Mouse (Mus musculus) intestine, embryonic 14.5 days (tissue): Measurements from ENCODE around the gene BC005561. TPM values are rescaled to one million over a fixed set of nuclear protein-coding genes. Genes with fewer than 3 reads are reported as not detected.

ENCODE experiments used
- ATAC-seq: fragments of 200-750 bp; cut with Nextera tagmentation; replicated peaks from 2 replicates; pipeline ENCODE4 v1.8.0; 2017; ENCODE audit warnings: low read depth, moderate number of reproducible peaks, moderate TSS enrichment, moderate library complexity; ENCODE audit not compliant: low FRiP score, low TSS enrichment
- DNase-seq: peaks from one replicate; pipeline ENCODE4 v3.0.0-alpha.2; 2018; ENCODE audit warnings: low spot score
- H3K27ac ChIP-seq: fragments of 300-500 bp; sonication (generic); 2 replicates; pipeline ENCODE4 v1.5.1; 2014; ENCODE audit warnings: low read depth, mild to moderate bottlenecking, control low read depth
- H3K27me3 ChIP-seq: fragments of 300-500 bp; sonication (generic); replicated peaks from 2 replicates; pipeline ENCODE4 v1.6.1; 2014; ENCODE audit warnings: low read length, control low read depth; ENCODE audit not compliant: control insufficient read depth, insufficient read depth
- H3K36me3 ChIP-seq: fragments of 300-500 bp; sonication (generic); 2 replicates; pipeline ENCODE4 v1.6.1; 2014; ENCODE audit warnings: low read length, control low read depth; ENCODE audit not compliant: control insufficient read depth, insufficient read depth
- H3K4me1 ChIP-seq: fragments of 300-500 bp; sonication (generic); replicated peaks from 2 replicates; pipeline ENCODE4 v1.6.1; 2014; ENCODE audit warnings: low read length, control low read depth, mixed read lengths; ENCODE audit not compliant: control insufficient read depth, insufficient read depth
- H3K4me2 ChIP-seq: fragments of 300-500 bp; sonication (generic); 2 replicates; pipeline ENCODE4 v1.6.1; 2014; ENCODE audit warnings: low read length
- H3K4me3 ChIP-seq: fragments of 300-500 bp; sonication (generic); 2 replicates; pipeline ENCODE4 v1.5.1; 2014; ENCODE audit warnings: low read depth, low read length, control low read depth, mixed read lengths
- H3K9ac ChIP-seq: fragments of 300-500 bp; sonication (generic); 2 replicates; pipeline ENCODE4 v1.6.1; 2014; ENCODE audit warnings: mild to moderate bottlenecking, low read length
- H3K9me3 ChIP-seq: fragments of 300-500 bp; sonication (generic); 2 replicates; pipeline ENCODE4 v1.6.1; 2016; ENCODE audit warnings: low read length, control low read depth; ENCODE audit not compliant: control insufficient read depth
- WGBS: fragments of 180-500 bp; shearing (Covaris S2); extraction: QIAGEN DNeasy Blood & Tissue Kit; methylation state at CpG from one replicate; pipeline ENCODE4 v1.1.7; 2014; 5-methylcytosine and 5-hydroxymethylcytosine counted together
- polyA plus RNA-seq: library from polyadenylated mRNA; unstranded; fragments of >200 nt; fragmentation: Nextera tagmentation; extraction: Ambion mirVana; gene quantifications from 2 replicates; pipeline ENCODE4 v1.2.1, GENCODE M21; 2014

Gene BC005561
- polyA plus RNA-seq, 1 experiment from 2014 or later = 12.8 TPM

DNA sequence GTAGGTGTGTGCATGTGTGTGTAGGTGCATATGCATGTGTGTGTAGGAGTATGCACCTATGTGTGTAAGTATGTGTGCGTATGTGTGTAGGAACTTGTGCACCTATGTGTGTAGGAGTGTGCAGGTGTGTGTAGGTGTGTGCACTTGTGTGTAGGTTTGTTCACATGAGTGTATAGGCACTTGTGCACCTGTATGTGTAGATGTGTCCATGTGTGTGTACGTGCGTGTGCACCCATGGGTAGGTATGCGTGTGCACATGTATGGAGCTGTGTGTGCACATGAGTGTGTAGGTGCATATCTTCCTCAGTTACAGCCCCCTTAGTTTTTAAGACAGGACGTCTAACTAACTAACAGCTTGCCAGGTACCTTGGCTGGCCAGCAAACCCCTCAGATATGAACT lies 39.6 kb upstream of the BC005561 start:
- DNase-seq (no peak), ATAC-seq (no peak)
- Histone ChIP-seq H3K9ac (no peak overlapping the region), H3K27me3 (no peaks in the 10 kb centered on the region), H3K9me3 (no peaks in the 10 kb centered on the region), H3K4me3 (no peak overlapping the region), H3K4me1 (no peaks in the 10 kb centered on the region), H3K36me3 (peaks cover 69% of the 10 kb centered on the region), H3K4me2 (no peak overlapping the region), H3K27ac (no peak overlapping the region)
- WGBS = 91% methylated on average over 5 of the region's 5 CpGs

DNA sequence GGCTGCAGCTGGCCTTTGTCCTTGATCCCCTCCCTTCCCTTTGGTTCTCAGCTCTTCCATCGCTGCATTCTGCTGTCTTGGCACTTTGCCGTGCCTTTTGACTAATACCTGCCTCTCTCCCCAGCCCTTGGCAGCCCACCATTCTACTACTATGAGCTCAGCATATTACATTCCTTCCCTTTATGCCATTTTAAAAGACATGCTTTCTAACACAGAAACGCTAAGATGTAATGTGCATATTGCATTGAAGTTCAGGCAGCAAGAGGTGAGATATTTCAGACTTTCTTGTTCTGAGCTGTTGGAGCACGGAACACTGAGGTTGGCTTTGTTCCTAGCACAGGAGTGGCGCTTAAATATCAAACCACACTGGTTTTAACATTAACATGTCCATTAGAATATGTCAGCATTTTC lies 37.2 kb upstream of the BC005561 start:
- no peak overlapping the region for H3K4me2 ChIP-seq
- ATAC-seq = no peak
- no peak overlapping the region for H3K9ac ChIP-seq
- WGBS = 89% methylated on average over 5 of the region's 5 CpGs
- no peak overlapping the region for H3K4me3 ChIP-seq
- no peak overlapping the region for H3K27ac ChIP-seq
- no peaks in the 10 kb centered on the region for H3K9me3 ChIP-seq
- peaks cover 56% of the 10 kb centered on the region for H3K36me3 ChIP-seq
- H3K4me1 ChIP-seq = no peaks in the 10 kb centered on the region
- H3K27me3 ChIP-seq = no peaks in the 10 kb centered on the region
- no peak for DNase-seq

DNA sequence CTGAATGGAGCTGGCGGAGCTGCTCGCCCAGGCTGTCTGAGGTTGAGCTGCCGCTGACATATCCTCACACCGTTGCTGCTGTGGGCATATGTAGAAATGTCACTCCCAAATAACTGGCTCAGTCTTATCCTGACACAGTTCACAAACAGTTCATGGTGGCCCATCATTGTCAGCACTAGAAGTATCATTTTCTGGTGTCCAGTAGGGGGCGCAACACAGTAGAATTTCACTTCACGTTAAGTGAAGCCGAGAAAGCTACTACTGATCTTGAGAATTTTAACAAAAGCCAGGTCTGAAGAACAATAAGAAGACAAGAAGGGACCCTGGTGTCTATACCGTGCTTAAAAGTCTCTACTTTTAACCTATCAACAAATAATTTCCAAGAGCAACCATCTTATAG lies 35.8 kb upstream of the BC005561 start:
- no peaks in the 10 kb centered on the region for H3K4me1 ChIP-seq
- H3K9ac ChIP-seq = no peak overlapping the region
- no peak overlapping the region for H3K4me2 ChIP-seq
- DNase-seq (no peak), ATAC-seq (no peak)
- no peak overlapping the region for H3K27ac ChIP-seq
- peaks cover 51% of the 10 kb centered on the region for H3K36me3 ChIP-seq
- H3K4me3 ChIP-seq = no peak overlapping the region
- 92% methylated on average over 8 of the region's 8 CpGs for WGBS
- no peaks in the 10 kb centered on the region for H3K9me3 ChIP-seq
- H3K27me3 ChIP-seq = no peaks in the 10 kb centered on the region

DNA sequence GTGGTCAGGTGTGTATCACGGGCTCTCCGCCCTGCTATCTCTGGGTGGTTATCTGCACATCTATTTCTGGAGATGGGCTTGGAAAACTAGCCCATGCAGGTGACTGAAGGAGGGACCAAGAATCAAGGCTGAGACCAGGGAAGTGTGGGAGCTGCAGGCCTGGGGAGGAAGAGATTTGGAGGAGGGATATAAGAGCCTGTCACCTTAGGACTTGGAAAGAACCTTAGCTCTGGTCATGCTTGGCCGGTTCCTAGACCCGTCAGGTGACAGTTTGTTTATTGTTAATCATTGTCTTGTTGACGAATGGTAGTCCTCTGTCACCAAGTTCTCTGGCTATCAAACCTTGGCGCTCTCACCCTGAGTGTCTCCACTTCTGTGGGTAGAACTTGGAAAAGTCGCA lies 27.8 kb upstream of the BC005561 start:
- WGBS = 71% methylated on average over 7 of the region's 7 CpGs
- Histone ChIP-seq H3K27me3 (no peaks in the 10 kb centered on the region), H3K4me3 (no peak overlapping the region), H3K4me1 (no peaks in the 10 kb centered on the region), H3K9me3 (no peaks in the 10 kb centered on the region), H3K36me3 (peaks cover 80% of the 10 kb centered on the region), H3K4me2 (no peak overlapping the region), H3K9ac (no peak overlapping the region), H3K27ac (no peak overlapping the region)
- ATAC-seq = no peak
- DNase-seq = no peak

DNA sequence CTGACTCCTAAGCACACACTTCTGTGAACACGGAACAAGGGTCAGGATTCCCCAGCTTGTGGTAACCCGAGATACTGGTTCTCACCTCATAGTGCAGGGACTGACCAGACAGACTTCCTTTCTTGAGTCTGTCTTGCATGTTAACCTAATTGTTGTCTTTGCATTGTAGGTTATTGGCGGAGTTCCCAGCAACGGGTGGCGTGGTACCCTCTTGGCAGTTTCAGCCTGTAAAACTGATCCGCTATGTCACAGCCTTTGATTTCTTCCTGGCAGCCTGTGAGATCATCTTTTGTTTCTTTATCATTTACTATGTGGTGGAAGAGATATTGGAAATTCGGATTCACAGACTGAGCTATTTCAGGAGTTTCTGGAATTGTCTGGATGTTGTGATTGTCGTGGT lies 25.3 kb upstream of the BC005561 start:
- no peak overlapping the region for H3K4me3 ChIP-seq
- no peak overlapping the region for H3K4me2 ChIP-seq
- ATAC-seq (no peak), DNase-seq (no peak)
- H3K9ac ChIP-seq = no peak overlapping the region
- H3K27me3 ChIP-seq = no peaks in the 10 kb centered on the region
- no peak overlapping the region for H3K27ac ChIP-seq
- peaks cover 89% of the 10 kb centered on the region for H3K36me3 ChIP-seq
- no peaks in the 10 kb centered on the region for H3K9me3 ChIP-seq
- WGBS = 88% methylated on average over 8 of the region's 8 CpGs
- no peaks in the 10 kb centered on the region for H3K4me1 ChIP-seq

DNA sequence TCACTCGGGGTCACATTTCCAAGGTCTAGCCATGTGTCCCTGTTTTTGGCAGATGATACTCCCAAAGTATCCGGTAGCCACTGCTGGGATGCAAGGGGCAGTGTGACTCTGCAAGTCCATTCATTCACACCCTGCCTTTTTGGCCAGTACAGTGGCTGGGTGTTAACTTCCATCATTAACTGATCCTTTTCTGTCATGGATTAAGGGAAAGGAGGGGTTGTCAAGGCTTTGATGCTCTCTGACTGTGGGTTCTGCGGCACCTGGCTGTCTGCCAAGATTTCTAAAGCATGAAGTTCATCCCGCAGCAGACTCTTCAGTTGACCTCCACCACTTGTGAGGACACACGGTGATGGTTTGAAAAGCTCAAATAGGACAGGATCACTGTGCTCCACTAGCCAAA lies 16.6 kb upstream of the BC005561 start:
- DNase-seq (no peak), ATAC-seq (no peak)
- 53% methylated on average over 5 of the region's 5 CpGs for WGBS
- Histone ChIP-seq H3K9me3 (no peaks in the 10 kb centered on the region), H3K4me3 (no peak overlapping the region), H3K27ac (no peak overlapping the region), H3K36me3 (peaks cover 95% of the 10 kb centered on the region), H3K4me2 (no peak overlapping the region), H3K4me1 (no peaks in the 10 kb centered on the region), H3K9ac (no peak overlapping the region), H3K27me3 (no peaks in the 10 kb centered on the region)

DNA sequence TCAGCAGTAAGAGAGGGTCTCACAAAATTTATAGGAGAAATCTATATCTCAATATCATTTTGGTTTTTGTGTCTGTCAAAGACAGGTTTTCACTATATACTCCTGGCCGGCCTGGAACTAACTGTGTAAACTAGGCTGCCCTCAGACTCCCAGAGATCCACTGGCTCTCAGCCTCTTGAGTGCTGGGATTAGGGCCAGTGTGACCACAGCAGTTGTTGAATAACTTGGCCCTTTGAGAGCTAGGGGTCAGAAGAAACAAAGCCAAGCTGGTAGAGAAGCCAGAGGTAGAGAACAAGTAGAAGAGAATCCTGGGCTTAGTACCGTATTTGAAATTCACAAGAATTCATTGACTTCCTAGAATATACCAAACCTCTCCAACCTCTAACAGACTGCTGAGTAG lies 3.3 kb upstream of the BC005561 start:
- no peak overlapping the region for H3K4me2 ChIP-seq
- 94% methylated on average over 2 of the region's 2 CpGs for WGBS
- H3K36me3 ChIP-seq = peaks cover 52% of the 10 kb centered on the region
- no peak overlapping the region for H3K4me3 ChIP-seq
- H3K9me3 ChIP-seq = no peaks in the 10 kb centered on the region
- no peak overlapping the region for H3K27ac ChIP-seq
- DNase-seq = no peak
- H3K27me3 ChIP-seq = no peaks in the 10 kb centered on the region
- H3K9ac ChIP-seq = no peak overlapping the region
- H3K4me1 ChIP-seq = peaks cover 10% of the 10 kb centered on the region
- no peak for ATAC-seq

DNA sequence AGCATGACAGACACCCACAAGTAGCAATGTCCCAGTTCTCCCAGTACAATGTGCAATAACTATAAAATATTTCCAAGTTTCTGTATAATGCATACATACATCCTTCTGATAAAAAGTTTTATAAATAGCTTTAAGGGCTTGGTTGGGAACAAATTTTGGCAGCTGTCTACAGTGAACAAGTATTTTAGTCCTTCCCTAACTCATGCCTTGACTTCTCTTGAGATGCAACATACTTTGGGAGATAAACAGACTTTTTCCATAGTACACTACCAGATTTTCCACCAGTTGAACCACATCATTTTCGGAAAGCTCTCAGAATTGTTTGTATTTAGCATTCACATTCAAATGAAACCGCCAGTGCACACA lies 340 bp upstream of the BC005561 start:
- H3K9me3 ChIP-seq = no peaks in the 10 kb centered on the region
- peaks cover 28% of the 10 kb centered on the region for H3K36me3 ChIP-seq
- DNase-seq = no peak
- peaks cover 10% of the 10 kb centered on the region for H3K4me1 ChIP-seq
- H3K27ac ChIP-seq = no peak overlapping the region
- no peaks in the 10 kb centered on the region for H3K27me3 ChIP-seq
- peak overlapping the region; percentile 51 for H3K4me2 ChIP-seq
- 0% methylated on average over 2 of the region's 2 CpGs for WGBS
- H3K9ac ChIP-seq = 0 out of 2 replicates have a peak overlapping the region, but pooled peaks have one; percentile 32
- ATAC-seq = 0 out of 2 replicates have a peak, but pooled peaks have one; percentile 15
- H3K4me3 ChIP-seq = peak overlapping the region; percentile 84

DNA sequence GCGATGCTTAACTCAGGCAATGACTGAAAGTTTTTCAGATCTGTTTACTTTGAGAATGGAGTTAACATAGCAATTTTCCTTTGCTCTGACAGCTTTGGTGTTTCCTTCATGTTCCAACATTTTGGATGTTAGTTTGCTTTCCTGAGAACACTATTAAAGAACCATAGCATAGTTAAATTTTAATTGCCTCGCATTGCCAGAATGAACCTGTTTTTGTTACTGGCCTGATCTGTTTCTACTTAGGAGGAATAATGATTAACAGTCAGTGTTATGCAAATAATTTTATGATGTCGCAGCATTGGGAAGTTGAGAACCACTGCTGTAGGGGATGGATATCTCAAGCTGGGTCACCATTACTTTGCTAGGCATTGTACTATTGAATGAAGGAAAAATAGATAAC lies 3.1 kb downstream of the BC005561 start:
- H3K4me1 ChIP-seq = peaks cover 10% of the 10 kb centered on the region
- H3K27me3 ChIP-seq = no peaks in the 10 kb centered on the region
- H3K27ac ChIP-seq = no peak overlapping the region
- H3K4me3 ChIP-seq = no peak overlapping the region
- peaks cover 7% of the 10 kb centered on the region; the same call in 1 of the 2 replicates for H3K9me3 ChIP-seq
- DNase-seq (no peak), ATAC-seq (no peak)
- peaks cover 3% of the 10 kb centered on the region; the same call in 1 of the 2 replicates for H3K36me3 ChIP-seq
- H3K9ac ChIP-seq = no peak overlapping the region
- H3K4me2 ChIP-seq = no peak overlapping the region
- WGBS = 95% methylated on average over 3 of the region's 3 CpGs
